Mouse (Mus musculus) kidney, embryonic 15.5 days (tissue): ENCODE measurements around the gene Lag3. TPM values are rescaled to one million over a fixed set of nuclear protein-coding genes. Genes with fewer than 3 reads are reported as not detected.

Experiments
- ATAC-seq: fragments of 200-750 bp; cut with Nextera tagmentation; replicated peaks from 2 replicates; pipeline ENCODE4 v1.8.0; 2017; ENCODE audit warnings: moderate TSS enrichment; ENCODE audit not compliant: low FRiP score
- H3K27ac ChIP-seq: fragments of 300-500 bp; sonication (generic); 2 replicates; pipeline ENCODE4 v1.5.1; 2015; ENCODE audit warnings: mild to moderate bottlenecking, inconsistent platforms
- H3K27me3 ChIP-seq: fragments of 300-500 bp; sonication (generic); 2 replicates; pipeline ENCODE4 v1.6.1; 2015; ENCODE audit warnings: inconsistent platforms
- H3K36me3 ChIP-seq: fragments of 300-500 bp; sonication (generic); 2 replicates; pipeline ENCODE4 v1.6.1; 2015; ENCODE audit warnings: inconsistent platforms
- H3K4me1 ChIP-seq: fragments of 300-500 bp; sonication (generic); 2 replicates; pipeline ENCODE4 v1.6.1; 2015; ENCODE audit warnings: inconsistent platforms
- H3K4me2 ChIP-seq: fragments of 300-500 bp; sonication (generic); 2 replicates; pipeline ENCODE4 v1.6.1; 2015; ENCODE audit warnings: moderate library complexity, mild to moderate bottlenecking, inconsistent platforms
- H3K4me3 ChIP-seq: fragments of 300-500 bp; sonication (generic); replicated peaks from 2 replicates; pipeline ENCODE4 v1.5.1; 2015; ENCODE audit warnings: mild to moderate bottlenecking, inconsistent platforms
- H3K9ac ChIP-seq: fragments of 300-500 bp; sonication (generic); 2 replicates; pipeline ENCODE4 v1.6.1; 2015; ENCODE audit warnings: mild to moderate bottlenecking, inconsistent platforms
- H3K9me3 ChIP-seq: fragments of 300-500 bp; sonication (generic); replicated peaks from 2 replicates; pipeline ENCODE4 v1.6.1; 2016; ENCODE audit warnings: inconsistent platforms
- WGBS: fragments of 180-500 bp; shearing (Covaris S2); methylation state at CpG from one replicate; pipeline ENCODE4 v1.1.7; 2015; ENCODE audit warnings: mixed read lengths; 5-methylcytosine and 5-hydroxymethylcytosine counted together
- polyA plus RNA-seq: library from polyadenylated mRNA; unstranded; fragments of >200 nt; fragmentation: Nextera tagmentation; extraction: Ambion mirVana; gene quantifications from 2 replicates; pipeline ENCODE4 v1.2.1, GENCODE M21; 2015

Gene Lag3
- polyA plus RNA-seq, 1 experiment from 2014 or later: 1.8 TPM

DNA sequence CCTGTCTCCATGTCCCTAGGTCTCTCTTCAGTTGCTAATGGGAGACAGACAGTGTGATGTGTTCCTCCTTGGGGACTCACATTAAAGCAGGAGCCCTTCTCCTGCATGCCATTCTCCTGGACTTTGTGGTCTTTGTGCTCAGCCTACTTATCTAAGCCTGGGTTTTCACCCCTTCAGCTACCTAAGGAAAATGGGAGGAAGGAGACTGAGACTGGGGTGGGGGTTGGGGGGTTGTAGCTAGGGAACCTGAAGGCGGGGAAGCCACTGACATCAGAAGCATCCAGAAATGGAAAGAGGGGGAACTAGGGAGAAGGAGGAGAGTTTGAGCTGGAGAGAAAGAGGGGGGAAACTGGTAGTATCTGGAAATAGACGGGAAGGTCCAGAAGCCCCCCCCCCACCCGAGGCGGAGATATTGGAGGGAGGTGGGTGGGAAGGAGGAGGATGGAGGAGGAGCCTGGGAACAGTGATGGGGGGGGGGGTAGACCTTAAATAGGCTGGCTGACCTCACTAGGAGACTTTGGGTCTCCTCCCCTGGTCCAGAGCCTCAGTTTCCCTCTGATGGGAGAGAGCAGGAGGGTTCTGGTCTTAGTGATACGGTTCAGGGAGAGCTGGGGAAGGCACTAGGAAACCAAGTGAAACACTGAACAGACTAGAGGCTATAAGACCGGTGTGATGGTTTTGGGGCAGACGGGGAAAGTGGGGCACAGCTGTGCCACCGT, 48.9 kb downstream of the Lag3 start:
- H3K4me1 ChIP-seq: peaks cover 59% of the 10 kb centered on the region
- ATAC-seq: no peak
- H3K4me2 ChIP-seq: peak overlapping the region; percentile 97
- H3K27ac ChIP-seq: no peak overlapping the region
- no peaks in the 10 kb centered on the region for H3K9me3 ChIP-seq
- H3K27me3 ChIP-seq: peaks cover 30% of the 10 kb centered on the region
- peak overlapping the region; percentile 64 for H3K9ac ChIP-seq
- 10% methylated on average over 8 of the region's 8 CpGs for WGBS
- H3K36me3 ChIP-seq: no peaks in the 10 kb centered on the region
- peak overlapping the region; percentile 55 for H3K4me3 ChIP-seq

DNA sequence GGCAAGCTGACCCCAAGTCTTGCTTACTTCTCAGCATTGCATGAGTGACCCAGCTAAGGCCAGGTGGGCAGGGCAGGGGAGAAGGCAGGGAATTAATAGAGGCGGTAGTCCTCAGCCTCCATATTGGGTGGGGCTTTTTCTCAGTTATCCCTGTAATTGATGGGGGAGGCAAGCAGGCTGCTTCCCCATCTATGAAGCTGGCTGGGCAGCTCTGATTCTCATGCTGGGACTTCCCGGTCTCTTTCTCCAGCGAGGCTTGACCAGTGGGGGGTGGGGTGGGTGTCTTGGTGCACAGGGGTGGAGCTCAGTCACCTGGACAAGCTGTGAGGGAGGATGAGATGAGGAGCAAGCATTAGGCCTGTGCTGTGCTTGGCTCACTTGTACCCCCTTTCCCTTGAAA, 49.7 kb downstream of the Lag3 start:
- Histone ChIP-seq H3K27ac (no peak overlapping the region), H3K4me3 (no peak overlapping the region), H3K27me3 (peaks cover 28% of the 10 kb centered on the region), H3K9me3 (no peaks in the 10 kb centered on the region), H3K4me1 (peaks cover 62% of the 10 kb centered on the region), H3K9ac (no peak overlapping the region), H3K36me3 (no peaks in the 10 kb centered on the region), H3K4me2 (no peak overlapping the region)
- 17% methylated on average over 3 of the region's 3 CpGs for WGBS
- ATAC-seq: no peak

DNA sequence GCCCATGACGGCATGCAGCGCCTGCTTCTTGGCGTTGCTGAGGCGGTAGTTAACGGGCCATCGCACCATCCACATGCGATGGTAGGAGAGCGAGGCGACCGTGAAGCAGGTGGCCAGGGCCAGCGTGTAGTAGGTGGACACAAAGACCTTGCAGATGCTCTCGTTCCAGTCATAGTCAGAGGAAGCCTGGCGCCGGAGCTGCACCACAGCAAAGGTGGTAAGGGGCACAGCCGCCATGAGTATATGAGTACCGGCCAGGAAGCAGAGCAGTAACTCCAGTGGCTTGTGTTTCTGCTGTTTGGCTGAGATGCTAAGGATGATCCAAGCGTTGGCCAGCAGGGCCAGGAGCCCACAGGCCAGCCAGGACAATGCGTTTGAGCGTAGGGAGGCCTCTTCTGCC, 50.2 kb downstream of the Lag3 start:
- Histone ChIP-seq H3K4me2 (no peak overlapping the region), H3K27ac (no peak overlapping the region), H3K4me3 (no peak overlapping the region), H3K9me3 (no peaks in the 10 kb centered on the region), H3K36me3 (no peaks in the 10 kb centered on the region), H3K9ac (no peak overlapping the region), H3K27me3 (peaks cover 26% of the 10 kb centered on the region), H3K4me1 (peaks cover 66% of the 10 kb centered on the region)
- ATAC-seq: no peak
- 83% methylated on average over 19 of the region's 19 CpGs for WGBS

DNA sequence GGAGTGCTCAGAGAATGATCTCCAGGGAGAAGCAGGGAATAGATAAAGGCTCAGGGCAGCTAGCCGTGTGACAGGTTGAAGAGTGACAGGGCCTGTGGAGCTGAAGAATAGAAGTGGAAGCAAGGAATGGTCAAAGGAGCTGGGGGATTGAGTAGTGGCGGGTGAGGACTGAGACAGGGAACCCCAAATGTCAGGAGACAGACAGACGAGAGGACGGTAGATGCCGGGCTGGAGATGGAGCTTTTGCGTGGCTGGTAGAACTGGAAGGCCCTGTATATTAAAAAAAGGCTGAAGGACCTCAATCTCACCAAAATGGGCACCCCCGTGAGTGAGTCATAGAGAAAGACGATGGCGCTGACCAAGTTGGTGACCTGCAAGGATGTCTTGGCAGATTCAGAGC, 51.0 kb downstream of the Lag3 start:
- no peak overlapping the region for H3K4me2 ChIP-seq
- H3K9me3 ChIP-seq: no peaks in the 10 kb centered on the region
- no peak overlapping the region for H3K4me3 ChIP-seq
- H3K4me1 ChIP-seq: peaks cover 73% of the 10 kb centered on the region
- ATAC-seq: no peak
- H3K36me3 ChIP-seq: no peaks in the 10 kb centered on the region
- no peak overlapping the region for H3K27ac ChIP-seq
- H3K9ac ChIP-seq: no peak overlapping the region
- 90% methylated on average over 9 of the region's 9 CpGs for WGBS
- H3K27me3 ChIP-seq: peaks cover 26% of the 10 kb centered on the region

DNA sequence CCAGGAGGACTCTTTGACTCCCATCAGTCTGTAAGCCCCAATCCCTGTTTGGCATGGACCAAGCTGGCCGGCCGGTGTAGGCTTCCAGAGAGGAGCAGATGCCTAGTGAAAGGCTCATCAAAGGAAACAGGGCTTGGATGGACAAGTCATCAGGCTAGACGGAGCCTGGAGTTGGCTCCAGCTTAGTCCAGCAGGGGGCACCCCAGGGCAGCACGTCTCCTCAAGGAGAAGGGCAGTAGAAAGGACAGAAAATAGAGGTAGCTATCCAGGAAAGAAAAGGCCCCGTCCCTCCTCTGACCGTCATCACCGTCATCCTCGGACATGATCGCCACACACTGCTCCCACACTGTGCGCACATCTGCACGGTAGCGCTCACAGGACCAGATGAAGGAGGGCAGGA, 51.8 kb downstream of the Lag3 start:
- Histone ChIP-seq H3K36me3 (no peaks in the 10 kb centered on the region), H3K27me3 (peaks cover 18% of the 10 kb centered on the region), H3K27ac (no peak overlapping the region), H3K9ac (no peak overlapping the region), H3K4me3 (0 out of 2 replicates have a peak overlapping the region, but pooled peaks have one; percentile 0), H3K9me3 (no peaks in the 10 kb centered on the region), H3K4me1 (peaks cover 76% of the 10 kb centered on the region), H3K4me2 (peak overlapping the region; percentile 26)
- ATAC-seq: 0 out of 2 replicates have a peak, but pooled peaks have one; percentile 3
- 11% methylated on average over 12 of the region's 12 CpGs for WGBS

DNA sequence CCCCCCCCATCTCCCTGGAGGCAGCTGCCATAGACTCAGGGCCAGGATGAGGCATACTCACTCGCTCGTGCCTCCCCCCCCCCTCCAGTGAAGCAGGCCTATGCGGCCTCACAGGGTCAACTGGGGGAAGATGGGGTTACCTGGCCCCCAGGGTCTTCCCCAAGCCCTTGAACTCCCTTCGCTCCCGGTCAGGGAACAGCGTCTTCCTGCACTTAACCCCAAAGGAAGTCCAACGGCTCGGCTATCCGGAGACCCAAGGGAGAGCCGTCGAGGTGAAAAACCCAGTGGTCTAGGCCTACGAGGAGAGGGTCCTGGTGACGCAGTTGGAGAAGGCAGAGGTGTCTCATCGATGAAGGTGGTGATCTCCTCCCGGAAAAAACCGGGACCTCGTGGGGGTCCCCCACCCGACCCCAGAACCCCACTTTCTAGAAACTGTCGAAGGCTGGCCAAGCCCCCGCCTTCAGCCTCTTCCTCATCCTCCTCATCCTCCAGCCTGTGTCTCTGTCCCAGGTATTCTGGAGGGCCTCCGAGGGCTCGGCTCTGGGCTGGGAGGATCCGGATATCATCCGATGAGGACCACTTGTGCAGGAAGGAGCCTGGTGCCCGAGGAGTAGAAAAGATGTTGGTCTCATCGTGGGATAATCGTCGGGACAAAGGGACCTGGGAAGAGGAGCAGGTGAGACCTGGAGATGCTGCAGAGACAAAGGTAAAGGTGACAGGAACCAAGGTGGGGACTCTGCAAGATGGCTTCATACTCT, 52.8 kb downstream of the Lag3 start:
- Histone ChIP-seq H3K27me3 (peaks cover 17% of the 10 kb centered on the region), H3K4me1 (peaks cover 70% of the 10 kb centered on the region), H3K9me3 (no peaks in the 10 kb centered on the region), H3K9ac (no peak overlapping the region), H3K4me3 (0 out of 2 replicates have a peak overlapping the region, but pooled peaks have one; percentile 73), H3K36me3 (peaks cover 4% of the 10 kb centered on the region; the same call in 1 of the 2 replicates), H3K27ac (no peak overlapping the region), H3K4me2 (peak overlapping the region; percentile 84)
- 77% methylated on average over 27 of the region's 28 CpGs for WGBS
- ATAC-seq: no peak

DNA sequence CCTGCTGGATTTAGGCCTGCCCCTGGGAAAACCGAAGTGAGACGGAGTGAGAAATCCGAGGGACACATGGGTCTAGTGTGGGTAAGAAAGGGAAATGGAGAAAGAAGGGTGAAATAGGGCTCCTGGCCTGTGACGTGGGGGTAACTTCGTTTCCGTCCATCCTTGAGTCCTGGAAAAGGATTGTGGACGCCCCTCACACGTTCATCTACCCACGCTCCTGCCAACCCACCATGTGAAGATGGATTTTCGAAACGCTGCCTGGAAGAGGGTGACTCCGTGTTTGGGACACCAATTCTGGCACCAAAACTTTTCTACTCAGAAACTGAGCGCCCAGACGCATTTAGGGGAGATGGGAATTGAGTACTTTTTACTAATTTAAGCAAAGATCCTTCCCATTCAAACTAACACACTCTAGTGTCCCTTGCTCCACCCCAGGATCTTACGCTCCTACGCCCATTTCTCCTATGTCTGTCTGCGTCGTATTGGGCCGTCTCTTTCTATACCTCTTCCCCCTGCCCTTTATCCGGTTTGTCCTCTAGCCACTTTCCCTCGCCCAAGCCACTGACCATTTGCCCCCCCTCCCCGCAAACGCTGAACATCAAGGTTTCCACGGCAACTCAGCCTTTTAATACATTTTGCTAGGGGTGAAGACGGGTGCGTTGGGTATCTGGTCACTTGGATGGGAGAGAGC, 53.5 kb downstream of the Lag3 start:
- Histone ChIP-seq H3K27me3 (peaks cover 15% of the 10 kb centered on the region), H3K4me1 (peaks cover 63% of the 10 kb centered on the region), H3K27ac (peak overlapping the region; percentile 96), H3K9me3 (no peaks in the 10 kb centered on the region), H3K9ac (peak overlapping the region; percentile 90; the same call in 1 of the 2 replicates), H3K4me2 (peak overlapping the region; percentile 84), H3K36me3 (peaks cover 11% of the 10 kb centered on the region), H3K4me3 (peak overlapping the region; percentile 73)
- 21% methylated on average over 26 of the region's 26 CpGs for WGBS
- ATAC-seq: no peak

DNA sequence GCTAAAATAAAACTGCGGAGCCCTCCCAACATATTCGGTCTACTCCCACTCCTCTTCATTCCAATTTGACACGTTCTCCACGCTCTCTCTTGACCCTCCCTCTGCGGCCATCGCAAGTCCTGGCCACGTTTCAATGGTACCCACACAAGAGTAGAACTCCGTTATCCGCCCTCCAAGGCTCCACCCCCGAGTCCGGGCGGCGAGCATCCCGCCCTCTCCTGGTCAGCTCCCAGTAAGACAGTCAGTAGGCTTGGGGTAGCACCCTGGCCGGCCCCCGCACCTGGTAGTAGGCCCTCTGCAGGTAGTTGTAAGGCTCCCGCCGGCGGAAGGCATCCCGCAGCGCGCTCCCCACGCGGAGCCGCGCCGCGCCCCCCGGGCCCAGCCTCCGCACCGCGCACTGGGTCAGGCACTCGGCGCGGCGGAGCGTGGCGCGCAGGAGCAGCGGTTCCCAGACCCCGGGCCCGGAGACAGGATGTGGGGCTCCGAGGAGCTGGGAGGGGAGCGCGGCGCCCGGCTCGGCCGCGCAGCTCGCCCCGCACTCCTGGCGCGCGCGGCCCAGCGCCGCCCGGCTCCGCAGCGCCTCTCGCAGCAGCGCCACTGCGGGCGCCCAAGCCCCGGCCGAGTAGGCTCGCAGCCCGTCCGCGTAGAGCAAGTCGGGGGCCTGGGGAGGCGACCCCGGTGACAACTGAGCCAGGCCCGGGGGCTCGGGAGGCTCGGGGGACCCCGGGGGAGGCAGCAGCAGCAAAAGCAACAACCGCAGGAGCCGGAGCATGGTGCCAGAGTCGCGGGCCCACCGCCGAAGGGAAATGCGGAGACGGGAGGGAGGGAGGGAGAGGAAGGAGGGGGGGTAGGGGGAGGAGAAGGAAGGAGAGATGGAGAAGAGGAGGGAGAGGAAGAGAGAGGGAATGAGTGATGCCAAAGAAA, 54.3 kb downstream of the Lag3 start, which contains the start of gene P3h3:
Gene P3h3, minus strand, starts transcription at position 837 of the 924 bp plus-strand sequence.
- H3K9me3 ChIP-seq: no peaks in the 10 kb centered on the region
- under 1% methylated on average over 84 of the region's 86 CpGs for WGBS
- H3K4me2 ChIP-seq: peak within 1 kb of the TSS; percentile 84
- ATAC-seq: peak; percentile 82
- H3K4me1 ChIP-seq: peaks cover 57% of the 10 kb centered on the region
- peaks cover 12% of the 10 kb centered on the region for H3K27me3 ChIP-seq
- peak within 1 kb of the TSS; percentile 90 for H3K9ac ChIP-seq
- peaks cover 19% of the 10 kb centered on the region for H3K36me3 ChIP-seq
- peak within 1 kb of the TSS; percentile 73 for H3K4me3 ChIP-seq
- peak within 1 kb of the TSS; percentile 96 for H3K27ac ChIP-seq

DNA sequence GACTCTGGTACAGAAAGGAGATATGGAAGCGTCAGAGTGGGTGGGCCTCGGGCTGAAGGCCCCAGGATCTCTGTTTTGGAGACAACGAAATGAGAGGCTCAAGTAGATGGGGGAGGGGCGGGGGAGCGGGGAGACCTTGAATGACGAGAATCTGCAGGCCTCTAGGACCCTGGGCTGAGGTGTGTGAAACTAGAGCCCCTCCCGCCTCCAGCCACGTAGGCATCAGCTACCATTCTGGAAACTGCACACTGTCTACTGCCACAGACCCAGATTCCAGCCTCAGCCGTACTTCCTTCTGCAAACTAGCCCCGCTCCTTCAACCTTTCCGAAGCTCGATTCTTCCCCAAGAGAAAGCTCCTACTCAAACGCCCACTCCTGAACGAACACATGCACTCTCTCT, 55.2 kb downstream of the Lag3 start:
- Histone ChIP-seq H3K4me2 (peak overlapping the region; percentile 84), H3K4me3 (peak overlapping the region; percentile 73), H3K9ac (peak overlapping the region; percentile 90; the same call in 1 of the 2 replicates), H3K9me3 (no peaks in the 10 kb centered on the region), H3K36me3 (peaks cover 20% of the 10 kb centered on the region), H3K27me3 (peaks cover 12% of the 10 kb centered on the region), H3K4me1 (peaks cover 48% of the 10 kb centered on the region), H3K27ac (peak overlapping the region; percentile 96)
- WGBS: 6% methylated on average over 14 of the region's 14 CpGs
- ATAC-seq: peak; percentile 50; the same call in 1 of the 2 replicates

DNA sequence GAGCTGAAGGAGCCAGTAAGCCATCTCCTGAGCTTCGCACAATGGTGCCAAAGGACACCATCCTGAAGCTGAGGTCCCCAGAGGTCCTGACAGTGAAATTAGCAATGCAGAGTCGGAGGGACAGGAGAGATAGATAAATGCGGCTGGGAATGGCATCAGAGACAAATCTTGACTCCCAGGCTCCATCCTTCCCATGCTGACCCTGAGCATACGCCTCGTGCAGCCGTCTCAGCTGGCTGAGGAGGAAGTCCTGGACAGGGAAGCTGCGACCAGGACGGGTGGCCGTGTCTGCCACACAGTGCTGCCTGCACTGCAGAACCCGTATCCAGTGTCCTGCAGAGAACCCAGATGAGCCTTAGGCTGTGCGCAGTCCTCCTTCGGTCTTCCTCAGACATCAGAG, 56.9 kb downstream of the Lag3 start:
- Histone ChIP-seq H3K27me3 (peaks cover 12% of the 10 kb centered on the region), H3K4me1 (peaks cover 36% of the 10 kb centered on the region), H3K27ac (no peak overlapping the region), H3K4me2 (no peak overlapping the region), H3K36me3 (peaks cover 20% of the 10 kb centered on the region), H3K4me3 (no peak overlapping the region), H3K9ac (no peak overlapping the region), H3K9me3 (no peaks in the 10 kb centered on the region)
- 70% methylated on average over 12 of the region's 12 CpGs for WGBS
- no peak for ATAC-seq
